Mouse (Mus musculus): ENCODE data around the gene Tjap1.

GRCm38 (mm10) chr17:46298220-46298913 is 15.5 kb upstream of the Tjap1 start:
- TF ChIP-seq E2F4 (IDR thresholded peaks at IDR 0.05; ENCODE audit: insufficient read depth) = no peak
- no peak for TF ChIP-seq POLR2AphosphoS2 (IDR thresholded peaks at IDR 0.05; ENCODE audit: insufficient read length, low read depth)
- TF ChIP-seq POLR2A (IDR thresholded peaks at IDR 0.05; ENCODE audit: insufficient read length, low read depth) = no peak
- no peak for TF ChIP-seq CEBPB (IDR thresholded peaks at IDR 0.05; ENCODE audit: insufficient read depth, poor library complexity, severe bottlenecking)
- TF ChIP-seq MYOG (IDR thresholded peaks at IDR 0.05; ENCODE audit: control insufficient read depth in 1 of 3, insufficient read depth in 1 of 3, insufficient read length in 2 of 3, low read depth in 2 of 3) = no peak

All from myocyte (in vitro differentiated cells).